Mouse (Mus musculus) megakaryocyte, embryonic 14.5 days (primary cell): Measurements from ENCODE around the gene Wdr34.

Experiments
- FLI1 ChIP-seq: IDR thresholded peaks from 2 replicates; pipeline ENCODE4 v1.6.1; 2012; ENCODE audit warnings: low read length, inconsistent platforms, mixed read lengths
- GATA1 ChIP-seq: IDR thresholded peaks from 3 replicates; pipeline ENCODE4 v1.6.1; 2012; ENCODE audit warnings: mixed read lengths, low read length, inconsistent platforms, borderline replicate concordance

DNA sequence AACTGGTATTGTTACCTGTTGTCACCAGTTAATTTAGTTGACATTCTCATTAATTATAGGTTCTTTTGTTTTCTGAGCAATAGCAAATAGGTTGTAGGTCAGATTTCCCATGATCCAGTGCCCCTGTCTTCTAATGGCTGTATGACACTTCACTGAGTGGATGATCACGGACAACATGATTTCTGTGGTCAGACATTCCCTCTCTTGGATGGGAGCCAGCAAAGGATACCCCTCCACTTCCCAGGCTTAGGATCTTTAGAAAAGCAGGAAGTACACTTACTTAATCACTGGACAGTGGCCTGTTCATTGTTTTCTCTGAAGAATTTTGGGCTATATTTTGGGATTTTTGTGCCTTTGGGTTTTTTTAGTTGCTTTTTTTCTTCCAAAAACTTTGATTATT lies 39.6 kb downstream of the Wdr34 start:
- TF ChIP-seq GATA1 (no peak), FLI1 (no peak)
